Comparison of ENCODE assay signal across 21 mouse cellular contexts in genomic region chr9:106275806-106276205, GRCm38 (mm10). TPM values are rescaled to one million over a fixed set of nuclear protein-coding genes. Genes with fewer than 3 reads are reported as not detected.
A peak's percentile ranks its signal among the peaks of the same experiment; 100 is the strongest.
DNase-seq lines count a peak whose midpoint lies in the region; ATAC-seq and TF ChIP-seq lines count a peak whose summit lies in the region.
"Had no signal": no experiment of that assay in that cellular context is flagged by ENCODE, and none has a peak within 500 bp of the region (broad histone marks: within the 10 kb centered on the region; RNA-seq: fewer than 3 reads in every experiment).

No protein-coding gene starts in this region.

- no peak for TF ChIP-seq POLR2A in MEL (IDR thresholded peaks at IDR 0.05; ENCODE audit: control insufficient read depth in 1 of 2, insufficient read depth in 1 of 2, low read depth in 1 of 2, low read length in 2 of 2, poor library complexity in 1 of 2)
- TF ChIP-seq POLR2A in lung, adult 2 months (IDR thresholded peaks at IDR 0.05; ENCODE audit: borderline replicate concordance, extremely low read depth, low read depth, low read length), result no peak

- intact Hi-C loops in left cerebral cortex, postnatal 4 days (cut with DNase I), result loop anchor here (5.0 kb wide), 1 partner anchor 64 kb away; no protein-coding TSS in a partner anchor

- H3K79me2 ChIP-seq in MEL (ENCODE audit: control insufficient read depth, insufficient read depth, low read length, poor library complexity), result no peaks in the 10 kb centered on the region; the same call in 1 of the 2 replicates

- peak; percentile 30; the same call in 1 of the 2 replicates for ATAC-seq in granulocyte monocyte progenitor cell, adult 5-6 weeks (replicated peaks; ENCODE audit: poor library complexity, severe bottlenecking)
- ATAC-seq: forebrain, embryonic 13.5 days; forebrain, embryonic 15.5 days; forebrain, postnatal 0 days had no signal

- 50% methylated on average over 1 of the region's 1 CpGs for WGBS in lung, adult 2 months

- TF ChIP-seq CTCF in MEL (IDR thresholded peaks at IDR 0.05 in 2 of 3, conservative IDR thresholded peaks at IDR 0.05 in 1 of 3; ENCODE audit: control insufficient read depth in 1 of 3, insufficient read depth in 1 of 3, low read depth in 2 of 3, low read length in 3 of 3, poor library complexity in 1 of 3, severe bottlenecking in 1 of 3), result no peak
- no peak for TF ChIP-seq CTCF in lung, adult 2 months (IDR thresholded peaks at IDR 0.05; ENCODE audit: insufficient read depth, low read length)

- H3K27me3 ChIP-seq in MEL (ENCODE audit: control insufficient read depth in 1 of 2, insufficient read depth in 2 of 2, low read length in 2 of 2), result no peaks in the 10 kb centered on the region
- H3K27me3 ChIP-seq: embryonic facial prominence, embryonic 12.5 days; forebrain, embryonic 13.5 days; forebrain, embryonic 15.5 days had no signal

- TF ChIP-seq RAD21 in MEL (IDR thresholded peaks at IDR 0.05; ENCODE audit: low read depth, low read length), result no peak

- H3K27ac ChIP-seq in MEL (ENCODE audit: control insufficient read depth, low read depth, low read length), result no peak overlapping the region
- H3K27ac ChIP-seq: embryonic facial prominence, embryonic 10.5 days; embryonic facial prominence, embryonic 12.5 days; forebrain, embryonic 13.5 days; forebrain, embryonic 15.5 days had no signal

- H3K36me3 ChIP-seq in MEL (ENCODE audit: control insufficient read depth in 1 of 2, insufficient read depth in 2 of 2, low read length in 2 of 2), result no peaks in the 10 kb centered on the region; a peak in 1 of 4 replicates
- H3K36me3 ChIP-seq: embryonic facial prominence, embryonic 10.5 days; embryonic facial prominence, embryonic 12.5 days; forebrain, embryonic 15.5 days; G1E had no signal

- H3K9ac ChIP-seq in MEL (ENCODE audit: control insufficient read depth, low read depth, low read length, poor library complexity, severe bottlenecking), result no peak overlapping the region
- H3K9ac ChIP-seq: embryonic facial prominence, embryonic 12.5 days; forebrain, embryonic 13.5 days; forebrain, embryonic 15.5 days; forebrain, postnatal 0 days had no signal

- peaks cover 0 to 3% of the 10 kb centered on the region in 2 experiments; a peak in 1 of 4 replicates for H3K4me1 ChIP-seq in MEL (ENCODE audit: control insufficient read depth in 1 of 2, insufficient read depth in 2 of 2, low read length in 2 of 2)
- peaks cover 3% of the 10 kb centered on the region for H3K4me1 ChIP-seq in lung, adult 2 months (ENCODE audit: control insufficient read depth, insufficient read depth, low read length)

- DNase-seq in MEL (ENCODE audit: low read depth, low spot score), result peak; percentile 40
- DNase-seq in lung, adult 2 months, result no peak
- DNase-seq in MN1 (ENCODE audit: low spot score), result no peak
- no peak for DNase-seq in left cerebral cortex, postnatal 4 days
- DNase-seq: adrenal gland, adult 2 months; adrenal gland, postnatal 10 days; adrenal gland, postnatal 25 days; cerebellum, adult 11-12 months; cerebellum, adult 2 months; cerebellum, adult 9-10 months; cerebellum, postnatal 10 days; cerebellum, postnatal 25 days; forebrain, postnatal 0 days had no signal

- H3K4me3 ChIP-seq in MEL (ENCODE audit: control insufficient read depth in 1 of 2, insufficient read depth in 1 of 2, low read depth in 2 of 2, low read length in 2 of 2), result no peak overlapping the region
- H3K4me3 ChIP-seq in lung, adult 2 months (replicated peaks; ENCODE audit: extremely low read depth, low read depth, low read length), result no peak overlapping the region
- H3K4me3 ChIP-seq: embryonic facial prominence, embryonic 10.5 days; embryonic facial prominence, embryonic 12.5 days; forebrain, embryonic 13.5 days; forebrain, embryonic 15.5 days had no signal

- H3K9me3 ChIP-seq in MEL (replicated peaks; ENCODE audit: insufficient read depth, low read length), result no peaks in the 10 kb centered on the region
- H3K9me3 ChIP-seq: embryonic facial prominence, embryonic 10.5 days; embryonic facial prominence, embryonic 12.5 days; forebrain, embryonic 13.5 days; forebrain, embryonic 15.5 days; G1E had no signal

- TF ChIP-seq EP300 in MEL (IDR thresholded peaks at IDR 0.05; ENCODE audit: low read depth in 1 of 2, low read length in 2 of 2), result no peak

TF ChIP-seq in MEL, 35 proteins besides CTCF, POLR2A, EP300 and RAD21:
- peak; percentile 50; the same call in 1 of the 2 replicates for TF ChIP-seq MYC (IDR thresholded peaks at IDR 0.05; ENCODE audit: low read depth, low read length)
- no peak for TF ChIP-seq USF1 (IDR thresholded peaks at IDR 0.05; ENCODE audit: low read depth, low read length)
- TF ChIP-seq GATA1 (IDR thresholded peaks at IDR 0.05; ENCODE audit: low read depth, low read length), result no peak
- no peak for TF ChIP-seq KAT2A (conservative IDR thresholded peaks at IDR 0.05; ENCODE audit: low read depth, low read length)
- TF ChIP-seq TCF12 (IDR thresholded peaks at IDR 0.05; ENCODE audit: low read depth, low read length), result no peak
- no peak for TF ChIP-seq JUND (IDR thresholded peaks at IDR 0.05; ENCODE audit: low read depth, low read length)
- TF ChIP-seq ZNF384 (IDR thresholded peaks at IDR 0.05; ENCODE audit: low read depth, low read length), result peak; percentile 84
- no peak for TF ChIP-seq SMC3 (IDR thresholded peaks at IDR 0.05; ENCODE audit: low read depth, low read length)
- no peak for TF ChIP-seq NRF1 (IDR thresholded peaks at IDR 0.05; ENCODE audit: insufficient read depth, low read depth, low read length, poor library complexity, severe bottlenecking)
- no peak for TF ChIP-seq NELFE (IDR thresholded peaks at IDR 0.05; ENCODE audit: low read depth, low read length)
- 0 out of 2 replicates have a peak, but pooled peaks have one; percentile 25 for TF ChIP-seq MXI1 (IDR thresholded peaks at IDR 0.05; ENCODE audit: low read depth, low read length)
- no peak for TF ChIP-seq TAL1 (IDR thresholded peaks at IDR 0.05; ENCODE audit: low read length)
- TF ChIP-seq ZKSCAN1 (IDR thresholded peaks at IDR 0.05; ENCODE audit: low read depth, low read length), result no peak

RNA-seq across cellular contexts. Expression of gene Poc1a, which starts 5.1 kb away (rescaled TPM):
- 33.8 and 37.6 TPM in 2 replicates for total RNA-seq in MEL (2012; rRNA removed)
- 10 to 100 TPM in 1 of 2 experiments, not detected in 1; 41.3 TPM for polyA plus RNA-seq in MEL (2012; ENCODE audit: insufficient read depth in 1 of 2, insufficient read length in 2 of 2, low read depth in 1 of 2, low replicate concordance in 2 of 2, missing spikeins in 1 of 2)
- total RNA-seq in granulocyte monocyte progenitor cell, adult 5-6 weeks (2014; fragmentation: Nextera tagmentation), result 42.4 and 49.8 TPM in 2 replicates
- 20.4 and 30.3 TPM in 2 replicates for total RNA-seq in granulocyte monocyte progenitor cell, adult 5-6 weeks (2017)
- polyA plus RNA-seq in lung, adult 2 months (2012; rRNA removed), result 5.7 and 7.9 TPM in 2 replicates
- 10 to 100 TPM; 11.0 to 11.9 TPM for total RNA-seq in left cerebral cortex, postnatal 4 days (2021)

RNA-seq across cellular contexts. Expression of gene Alas1, which starts 27.4 kb away (rescaled TPM):
- total RNA-seq in MEL (2012; rRNA removed), result 14.4 and 19.8 TPM in 2 replicates
- polyA plus RNA-seq in MEL (2012; ENCODE audit: insufficient read depth in 1 of 2, insufficient read length in 2 of 2, low read depth in 1 of 2, low replicate concordance in 2 of 2, missing spikeins in 1 of 2), result 10 to 100 TPM in 1 of 2 experiments, not detected in 1; 15.3 TPM
- total RNA-seq in granulocyte monocyte progenitor cell, adult 5-6 weeks (2014; fragmentation: Nextera tagmentation), result 613 and 665 TPM in 2 replicates
- 822 and 987 TPM in 2 replicates for total RNA-seq in granulocyte monocyte progenitor cell, adult 5-6 weeks (2017)
- 443 and 458 TPM in 2 replicates for polyA plus RNA-seq in lung, adult 2 months (2012; rRNA removed)
- 10 to 100 TPM; 97.5 to 99.8 TPM for total RNA-seq in left cerebral cortex, postnatal 4 days (2021)

RNA-seq across cellular contexts. Expression of gene Tlr9, which starts 53.4 kb away (rescaled TPM):
- total RNA-seq in MEL (2012; rRNA removed), result not detected in 2 replicates
- polyA plus RNA-seq in MEL (2012; ENCODE audit: insufficient read depth in 1 of 2, insufficient read length in 2 of 2, low read depth in 1 of 2, low replicate concordance in 2 of 2, missing spikeins in 1 of 2), result not detected
- 1.7 and 2.3 TPM in 2 replicates for total RNA-seq in granulocyte monocyte progenitor cell, adult 5-6 weeks (2014; fragmentation: Nextera tagmentation)
- 0.30 and 0.46 TPM in 2 replicates for total RNA-seq in granulocyte monocyte progenitor cell, adult 5-6 weeks (2017)
- 6.0 and 6.4 TPM in 2 replicates for polyA plus RNA-seq in lung, adult 2 months (2012; rRNA removed)
- total RNA-seq in left cerebral cortex, postnatal 4 days (2021), result under 1 TPM; 0.46 to 0.48 TPM
- polyA plus RNA-seq: C2C12; embryonic facial prominence, embryonic 10.5 days; embryonic facial prominence, embryonic 12.5 days; forebrain, embryonic 11.5 days; forebrain, embryonic 13.5 days; forebrain, embryonic 15.5 days; G1E had no signal

Comparison
In these comparisons a context has a peak if more than half of its experiments do, and no peak if none do; other contexts are left out.
1. RNA of gene Alas1, which starts 27.4 kb away (total RNA-seq): 613 to 987 TPM in granulocyte monocyte progenitor cell, adult 5-6 weeks; 97.5 to 99.8 TPM in left cerebral cortex, postnatal 4 days and 14.4 to 19.8 TPM in MEL; every median in the first group is over 4 times any median in the second.